Mouse (Mus musculus) adipose tissue, adult 10 weeks (tissue): ENCODE results near the gene Cnga4. TPM values are rescaled to one million over a fixed set of nuclear protein-coding genes. Genes with fewer than 3 reads are reported as not detected.

Source experiments
- polyA plus RNA-seq: library from polyadenylated mRNA; stranded (reverse); fragments of 350-450 nt; fragmentation: Illumina TruSeq; extraction: RNeasy Lipid Tissue Mini Kit (QIAGEN cat#74804); gene quantifications from one replicate; pipeline ENCODE4 v1.2.3, GENCODE M21; 2014; ENCODE audit warnings: low read depth, low replicate concordance

The Cnga4 gene
- 0.62 TPM for polyA plus RNA-seq

GRCm38 (mm10) chr7:105404268-105404667 lies at the start of gene Cnga4:
TSS of gene Cnga4 (plus strand) at chr7:105404568.

GRCm38 (mm10) chr7:105367930-105368329 lies 36.4 kb upstream of the Cnga4 start, which contains the start of gene Olfr692:
TSS of gene Olfr692 (plus strand) at chr7:105368230.

GRCm38 (mm10) chr7:105374866-105375265 lies 29.5 kb upstream of the Cnga4 start, which contains the start of gene Gm5901:
TSS of gene Gm5901 (plus strand) at chr7:105375038.

GRCm38 (mm10) chr7:105399935-105400624 lies 4.3 kb upstream of the Cnga4 start, which contains the start of gene Fam160a2:
TSS of gene Fam160a2 (minus strand) at chr7:105400054.

GRCm38 (mm10) chr7:105425424-105426043 lies 21.2 kb downstream of the Cnga4 start, which contains the start of gene Cckbr:
TSS of gene Cckbr (plus strand) at chr7:105425731.

Other genes with a start within 250 kb of the Cnga4 start
- not detected for gene Olfr684, start 240.9 kb upstream of the Cnga4 start, polyA plus RNA-seq
- gene Olfr685, start 218.6 kb upstream of the Cnga4 start, polyA plus RNA-seq, result not detected
- not detected for gene Olfr686, start 197.1 kb upstream of the Cnga4 start, polyA plus RNA-seq
- not detected for gene Olfr688, start 116.5 kb upstream of the Cnga4 start, polyA plus RNA-seq
- not detected for gene Olfr689, start 93.4 kb upstream of the Cnga4 start, polyA plus RNA-seq
- gene Olfr690, start 70.5 kb upstream of the Cnga4 start, polyA plus RNA-seq, result not detected
- gene Olfr691, start 62.3 kb upstream of the Cnga4 start, polyA plus RNA-seq, result not detected
- gene Olfr692, start 36.3 kb upstream of the Cnga4 start, polyA plus RNA-seq, result not detected
- gene Gm5901, start 29.5 kb upstream of the Cnga4 start, polyA plus RNA-seq, result 4.3 TPM
- 29.8 TPM for gene Fam160a2, start 4.5 kb upstream of the Cnga4 start, polyA plus RNA-seq
- gene Cckbr, start 21.2 kb downstream of the Cnga4 start, polyA plus RNA-seq, result 0.45 TPM
- gene Cavin3, start 77.7 kb downstream of the Cnga4 start, polyA plus RNA-seq, result 105 TPM
- 58.4 TPM for gene Smpd1, start 149.8 kb downstream of the Cnga4 start, polyA plus RNA-seq
- 9.9 TPM for gene Apbb1, start 177.1 kb downstream of the Cnga4 start, polyA plus RNA-seq
- gene Hpx, start 195.6 kb downstream of the Cnga4 start, polyA plus RNA-seq, result 1.1 TPM
- gene Trim3, start 229.0 kb downstream of the Cnga4 start, polyA plus RNA-seq, result 37.7 TPM
- gene Timm10b, start 235.5 kb downstream of the Cnga4 start, polyA plus RNA-seq, result 82.5 TPM
- gene Arfip2, start 235.8 kb downstream of the Cnga4 start, polyA plus RNA-seq, result 69.0 TPM
- 9.6 TPM for gene Gm45799, start 236.0 kb downstream of the Cnga4 start, polyA plus RNA-seq
- gene Dnhd1, start 246.3 kb downstream of the Cnga4 start, polyA plus RNA-seq, result 4.4 TPM